Mouse (Mus musculus) liver, postnatal 0 days (tissue): ENCODE measurements around the gene Gk5. TPM values are rescaled to one million over a fixed set of nuclear protein-coding genes. Genes with fewer than 3 reads are reported as not detected.
"Not testable (repeated sequence)": the region's sequence is repeated elsewhere in the genome, so short reads cannot be mapped to it uniquely, and the experiment has no call there.

ENCODE experiments used
- ATAC-seq: fragments of 200-750 bp; cut with Nextera tagmentation; 2 replicates; pipeline ENCODE4 v1.8.0; 2017; ENCODE audit warnings: mild to moderate bottlenecking, moderate library complexity
- DNase-seq: peaks from one replicate; pipeline ENCODE4 v3.0.0-alpha.2; 2016
- H3K27ac ChIP-seq: fragments of 300-500 bp; sonication (generic); 2 replicates; pipeline ENCODE4 v1.5.1; 2014; ENCODE audit warnings: antibody characterized with exemption, moderate library complexity, mild to moderate bottlenecking, low read depth
- H3K27me3 ChIP-seq: fragments of 300-500 bp; sonication (generic); 2 replicates; pipeline ENCODE4 v1.6.1; 2014; ENCODE audit warnings: low read length, control low read depth, mixed read lengths; ENCODE audit not compliant: insufficient read depth
- H3K36me3 ChIP-seq: fragments of 300-500 bp; sonication (generic); replicated peaks from 2 replicates; pipeline ENCODE4 v1.6.1; 2014; ENCODE audit warnings: mild to moderate bottlenecking, control low read depth, low read length, moderate library complexity, mixed read lengths; ENCODE audit not compliant: insufficient read depth
- H3K4me1 ChIP-seq: fragments of 300-500 bp; sonication (generic); 2 replicates; pipeline ENCODE4 v1.6.1; 2014; ENCODE audit warnings: antibody characterized with exemption, mild to moderate bottlenecking, control low read depth; ENCODE audit not compliant: insufficient read depth
- H3K4me2 ChIP-seq: fragments of 300-500 bp; sonication (generic); 2 replicates; pipeline ENCODE4 v1.6.1; 2014; ENCODE audit warnings: low read depth, mild to moderate bottlenecking, low read length, moderate library complexity, mixed read lengths
- H3K4me3 ChIP-seq: fragments of 300-500 bp; sonication (generic); 2 replicates; pipeline ENCODE4 v1.5.1; 2014; ENCODE audit warnings: low read depth, low read length
- H3K9ac ChIP-seq: fragments of 300-500 bp; sonication (generic); replicated peaks from 2 replicates; pipeline ENCODE4 v1.6.1; 2014; ENCODE audit warnings: mild to moderate bottlenecking, moderate library complexity
- H3K9me3 ChIP-seq: fragments of 300-500 bp; sonication (generic); 2 replicates; pipeline ENCODE4 v1.6.1; 2016; ENCODE audit warnings: mild to moderate bottlenecking, control low read depth, low read length, mixed read lengths
- CTCF ChIP-seq: sonication (generic); IDR thresholded peaks from 2 replicates; pipeline ENCODE4 v1.5.1; 2016; ENCODE audit warnings: antibody characterized with exemption, low read depth
- EP300 ChIP-seq: IDR thresholded peaks from 2 replicates; pipeline ENCODE4 v1.6.1; 2016; ENCODE audit warnings: antibody characterized with exemption, low read depth, mild to moderate bottlenecking
- WGBS: fragments of 180-500 bp; shearing (Covaris S2); extraction: QIAGEN DNeasy Blood & Tissue Kit; methylation state at CpG from one replicate; pipeline ENCODE4 v1.1.7; 2014; ENCODE audit not compliant: insufficient replicate concordance; 5-methylcytosine and 5-hydroxymethylcytosine counted together
- polyA plus RNA-seq: library from polyadenylated mRNA; unstranded; fragments of >200 nt; fragmentation: Nextera tagmentation; extraction: Ambion mirVana; gene quantifications from 2 replicates; pipeline ENCODE4 v1.2.1, GENCODE M21; 2015

Gene Gk5
- polyA plus RNA-seq, 1 experiment from 2014 or later = 0.32 TPM

GRCm38 (mm10) chr9:96159047-96159446 lies 39.9 kb downstream of the Gk5 start:
- no peaks in the 10 kb centered on the region for H3K9me3 ChIP-seq
- H3K4me3 ChIP-seq = no peak overlapping the region
- DNase-seq (no peak), ATAC-seq (no peak)
- H3K36me3 ChIP-seq = no peaks in the 10 kb centered on the region
- no peak overlapping the region for H3K4me2 ChIP-seq
- no peak for TF ChIP-seq EP300
- no peak for TF ChIP-seq CTCF
- H3K9ac ChIP-seq = no peak overlapping the region
- no peaks in the 10 kb centered on the region for H3K4me1 ChIP-seq
- 61% methylated on average over 3 of the region's 3 CpGs for WGBS
- no peaks in the 10 kb centered on the region for H3K27me3 ChIP-seq
- H3K27ac ChIP-seq = no peak overlapping the region

GRCm38 (mm10) chr9:96160767-96161166 lies 41.6 kb downstream of the Gk5 start:
- no peak overlapping the region for H3K4me3 ChIP-seq
- 80% methylated on average over 3 of the region's 3 CpGs for WGBS
- no peak for ATAC-seq
- H3K27me3 ChIP-seq = no peaks in the 10 kb centered on the region
- no peaks in the 10 kb centered on the region for H3K9me3 ChIP-seq
- no peak overlapping the region for H3K27ac ChIP-seq
- no peak overlapping the region for H3K9ac ChIP-seq
- TF ChIP-seq CTCF (no peak), EP300 (no peak)
- no peaks in the 10 kb centered on the region for H3K36me3 ChIP-seq
- no peak for DNase-seq
- no peak overlapping the region for H3K4me2 ChIP-seq
- H3K4me1 ChIP-seq = no peaks in the 10 kb centered on the region

GRCm38 (mm10) chr9:96162421-96162820 lies 43.3 kb downstream of the Gk5 start:
- Histone ChIP-seq H3K36me3 (no peaks in the 10 kb centered on the region), H3K4me2 (no peak overlapping the region), H3K4me3 (no peak overlapping the region), H3K27ac (no peak overlapping the region), H3K9me3 (no peaks in the 10 kb centered on the region), H3K9ac (no peak overlapping the region), H3K27me3 (no peaks in the 10 kb centered on the region), H3K4me1 (no peaks in the 10 kb centered on the region)
- ATAC-seq = no peak
- no peak for TF ChIP-seq EP300
- TF ChIP-seq CTCF = no peak
- 78% methylated on average over 5 of the region's 5 CpGs for WGBS
- no peak for DNase-seq

- Histone ChIP-seq H3K9ac (no peak overlapping the region), H3K27me3 (no peaks in the 10 kb centered on the region), H3K36me3 (no peaks in the 10 kb centered on the region), H3K4me2 (no peak overlapping the region), H3K27ac (no peak overlapping the region), H3K4me1 (no peaks in the 10 kb centered on the region), H3K9me3 (no peaks in the 10 kb centered on the region), H3K4me3 (no peak overlapping the region)
- no peak for TF ChIP-seq EP300
- TF ChIP-seq CTCF = no peak
- DNase-seq = no peak
- WGBS = 92% methylated on average over 7 of the region's 7 CpGs
- no peak for ATAC-seq
Measured at GRCm38 (mm10) chr9:96163443-96163842, 44.3 kb downstream of the Gk5 start.

GRCm38 (mm10) chr9:96163983-96164382 lies 44.8 kb downstream of the Gk5 start:
- not testable (repeated sequence) for H3K4me2 ChIP-seq, ATAC-seq
- 89% methylated on average over 13 of the region's 15 CpGs for WGBS

GRCm38 (mm10) chr9:96167168-96167585 lies 48.0 kb downstream of the Gk5 start:
- no peaks in the 10 kb centered on the region for H3K36me3 ChIP-seq
- H3K9me3 ChIP-seq = no peaks in the 10 kb centered on the region
- no peak for TF ChIP-seq EP300
- TF ChIP-seq CTCF = peak; percentile 97
- no peak overlapping the region for H3K27ac ChIP-seq
- peak; percentile 85 for DNase-seq
- no peak for ATAC-seq
- H3K4me1 ChIP-seq = no peaks in the 10 kb centered on the region
- no peaks in the 10 kb centered on the region for H3K27me3 ChIP-seq
- H3K4me3 ChIP-seq = no peak overlapping the region
- 34% methylated on average over 5 of the region's 5 CpGs for WGBS
- H3K4me2 ChIP-seq = no peak overlapping the region
- H3K9ac ChIP-seq = no peak overlapping the region

More at GRCm38 (mm10) chr9:96163983-96164382, 44.8 kb downstream of the Gk5 start:
- H3K9ac ChIP-seq, H3K9me3 ChIP-seq, H3K27me3 ChIP-seq, H3K36me3 ChIP-seq, H3K4me1 ChIP-seq, H3K4me3 ChIP-seq, DNase-seq, H3K27ac ChIP-seq: not testable (repeated sequence)

- no peak for TF ChIP-seq EP300
- TF ChIP-seq CTCF = no peak
- Histone ChIP-seq H3K4me3 (no peak overlapping the region), H3K4me2 (no peak overlapping the region), H3K27ac (no peak overlapping the region), H3K9ac (no peak overlapping the region), H3K4me1 (no peaks in the 10 kb centered on the region), H3K9me3 (no peaks in the 10 kb centered on the region), H3K36me3 (no peaks in the 10 kb centered on the region), H3K27me3 (no peaks in the 10 kb centered on the region)
- DNase-seq = no peak
- ATAC-seq = no peak
- 57% methylated on average over 3 of the region's 3 CpGs for WGBS
Measured at GRCm38 (mm10) chr9:96170600-96170999, 51.4 kb downstream of the Gk5 start.
